Mouse (Mus musculus) hindbrain, postnatal 0 days (tissue): Measurements from ENCODE around the gene Znrf1. TPM values are rescaled to one million over a fixed set of nuclear protein-coding genes. Genes with fewer than 3 reads are reported as not detected.
A peak's percentile ranks its signal among the peaks of the same experiment; 100 is the strongest.

Source experiments
- ATAC-seq: fragments of 200-750 bp; cut with Nextera tagmentation; 2 replicates; pipeline ENCODE4 v1.8.0; 2017; ENCODE audit warnings: mild to moderate bottlenecking, moderate TSS enrichment, moderate library complexity
- DNase-seq: peaks from one replicate; pipeline ENCODE4 v3.0.0-alpha.2; 2015; ENCODE audit warnings: low spot score
- H3K27ac ChIP-seq: fragments of 300-500 bp; sonication (generic); 2 replicates; pipeline ENCODE4 v1.5.1; 2014; ENCODE audit warnings: mild to moderate bottlenecking
- H3K27me3 ChIP-seq: fragments of 300-500 bp; sonication (generic); 2 replicates; pipeline ENCODE4 v1.6.1; 2014; ENCODE audit warnings: low read length, mixed read lengths; ENCODE audit not compliant: insufficient read depth
- H3K36me3 ChIP-seq: fragments of 300-500 bp; sonication (generic); 2 replicates; pipeline ENCODE4 v1.6.1; 2014; ENCODE audit warnings: low read length, mixed read lengths; ENCODE audit not compliant: insufficient read depth
- H3K4me1 ChIP-seq: fragments of 300-500 bp; sonication (generic); 2 replicates; pipeline ENCODE4 v1.6.1; 2014; ENCODE audit warnings: antibody characterized with exemption, low read length, mixed read lengths; ENCODE audit not compliant: insufficient read depth
- H3K4me2 ChIP-seq: fragments of 300-500 bp; sonication (generic); 2 replicates; pipeline ENCODE4 v1.6.1; 2014; ENCODE audit warnings: low read depth, mild to moderate bottlenecking, low read length, moderate library complexity, mixed read lengths
- H3K4me3 ChIP-seq: fragments of 300-500 bp; sonication (generic); 2 replicates; pipeline ENCODE4 v1.5.1; 2014; ENCODE audit warnings: low read length
- H3K9ac ChIP-seq: fragments of 300-500 bp; sonication (generic); replicated peaks from 2 replicates; pipeline ENCODE4 v1.6.1; 2014; ENCODE audit warnings: mild to moderate bottlenecking, low read length, moderate library complexity, mixed read lengths
- H3K9me3 ChIP-seq: fragments of 300-500 bp; sonication (generic); 2 replicates; pipeline ENCODE4 v1.6.1; 2016; ENCODE audit warnings: low read length, mixed read lengths
- CTCF ChIP-seq: IDR thresholded peaks from 2 replicates; pipeline ENCODE4 v1.5.1; 2016; ENCODE audit warnings: antibody characterized with exemption, control low read depth, low read depth
- WGBS: fragments of 180-500 bp; shearing (Covaris S2); extraction: QIAGEN DNeasy Blood & Tissue Kit; methylation state at CpG from one replicate; pipeline ENCODE4 v1.1.7; 2014; 5-methylcytosine and 5-hydroxymethylcytosine counted together
- polyA plus RNA-seq: library from polyadenylated mRNA; unstranded; fragments of >200 nt; fragmentation: Nextera tagmentation; extraction: Ambion mirVana; gene quantifications from 2 replicates; pipeline ENCODE4 v1.2.1, GENCODE M21; 2015
- total RNA-seq: library from RNA; depleted of rRNA; stranded (reverse); fragments of >200 nt; gene quantifications from 2 replicates; pipeline ENCODE4 v1.2.3, GENCODE M21; 2014

The Znrf1 gene
- total and polyA plus RNA-seq, 2 experiments from 2014 or later: 76.1 to 194 TPM

DNA sequence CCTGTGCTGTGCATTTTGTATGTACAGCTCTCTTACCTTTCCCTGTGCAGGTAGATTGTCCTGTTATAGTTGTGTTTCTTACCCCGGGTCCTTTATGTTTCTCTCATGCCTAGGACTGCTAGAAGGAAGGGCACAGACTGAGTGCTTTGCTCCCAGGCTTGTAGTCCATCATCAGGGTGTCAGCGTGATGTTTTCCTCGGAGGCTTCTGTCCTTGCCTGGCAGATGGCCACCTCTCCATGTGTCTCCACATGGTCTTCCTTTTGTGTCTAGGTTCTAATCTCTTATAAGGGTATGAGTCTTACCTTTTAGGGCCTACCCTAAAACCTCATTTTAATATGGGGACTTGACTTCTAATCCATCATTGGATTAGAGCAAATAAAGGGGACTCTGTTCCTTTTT, 31.7 kb downstream of the Znrf1 start:
- Histone ChIP-seq H3K27me3 (no peaks in the 10 kb centered on the region), H3K4me2 (no peak overlapping the region), H3K4me3 (no peak overlapping the region), H3K36me3 (no peaks in the 10 kb centered on the region), H3K4me1 (peaks cover 27% of the 10 kb centered on the region), H3K9ac (no peak overlapping the region), H3K9me3 (no peaks in the 10 kb centered on the region), H3K27ac (peak overlapping the region; percentile 60; the same call in 1 of the 2 replicates)
- 44% methylated on average over 3 of the region's 3 CpGs for WGBS
- no peak for ATAC-seq
- no peak for DNase-seq
- no peak for TF ChIP-seq CTCF

DNA sequence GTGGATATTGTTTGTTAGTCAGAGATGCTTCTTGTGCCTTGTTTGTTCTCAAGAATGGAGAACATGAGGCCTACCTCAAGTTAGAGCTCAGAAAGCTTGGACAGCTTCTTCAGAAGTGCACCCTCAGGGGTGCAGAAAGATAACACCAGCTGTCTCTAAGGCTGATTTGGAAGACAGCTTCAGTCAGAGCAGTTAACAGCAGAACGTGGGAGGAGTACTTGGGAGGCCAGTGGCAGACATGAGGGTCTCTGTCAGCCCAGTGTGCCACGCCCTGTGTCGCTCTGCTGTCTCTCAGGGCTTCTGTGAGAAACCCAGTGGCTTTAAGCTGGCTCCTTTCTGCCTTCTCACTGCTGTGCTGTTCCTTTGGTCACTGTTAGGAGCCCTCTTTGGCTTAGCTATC, 32.1 kb downstream of the Znrf1 start:
- no peak overlapping the region for H3K9ac ChIP-seq
- peak overlapping the region; percentile 60 for H3K27ac ChIP-seq
- H3K4me1 ChIP-seq: peaks cover 27% of the 10 kb centered on the region
- ATAC-seq (no peak), DNase-seq (no peak)
- WGBS: 58% methylated on average over 3 of the region's 3 CpGs
- H3K9me3 ChIP-seq: no peaks in the 10 kb centered on the region
- H3K27me3 ChIP-seq: no peaks in the 10 kb centered on the region
- H3K36me3 ChIP-seq: no peaks in the 10 kb centered on the region
- H3K4me2 ChIP-seq: no peak overlapping the region
- H3K4me3 ChIP-seq: no peak overlapping the region
- no peak for TF ChIP-seq CTCF

DNA sequence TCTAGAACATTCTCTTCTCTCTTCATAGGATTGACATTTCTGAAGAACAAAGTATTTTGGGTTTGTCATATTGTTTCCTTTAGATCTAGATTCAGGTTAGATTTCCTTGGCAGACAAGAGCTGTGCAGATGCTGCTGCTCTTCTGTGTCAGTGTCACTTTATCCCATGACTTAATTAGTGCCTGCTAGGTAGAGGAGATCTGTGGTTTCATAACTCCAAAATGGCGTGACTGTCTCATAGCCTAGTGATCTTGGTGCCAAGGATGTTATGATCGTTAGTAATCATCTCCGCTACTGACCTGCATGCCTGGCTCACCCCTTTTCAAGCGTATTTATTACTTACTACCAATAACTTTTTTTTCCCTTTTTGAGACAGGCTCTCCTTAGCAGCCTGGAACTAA, 34.0 kb downstream of the Znrf1 start:
- DNase-seq: peak; percentile 7
- H3K9me3 ChIP-seq: no peaks in the 10 kb centered on the region
- H3K9ac ChIP-seq: no peak overlapping the region
- no peak for ATAC-seq
- no peaks in the 10 kb centered on the region for H3K36me3 ChIP-seq
- H3K4me1 ChIP-seq: peaks cover 27% of the 10 kb centered on the region
- H3K27me3 ChIP-seq: no peaks in the 10 kb centered on the region
- WGBS: 73% methylated on average over 4 of the region's 4 CpGs
- no peak for TF ChIP-seq CTCF
- H3K4me2 ChIP-seq: no peak overlapping the region
- no peak overlapping the region for H3K4me3 ChIP-seq
- H3K27ac ChIP-seq: no peak overlapping the region

DNA sequence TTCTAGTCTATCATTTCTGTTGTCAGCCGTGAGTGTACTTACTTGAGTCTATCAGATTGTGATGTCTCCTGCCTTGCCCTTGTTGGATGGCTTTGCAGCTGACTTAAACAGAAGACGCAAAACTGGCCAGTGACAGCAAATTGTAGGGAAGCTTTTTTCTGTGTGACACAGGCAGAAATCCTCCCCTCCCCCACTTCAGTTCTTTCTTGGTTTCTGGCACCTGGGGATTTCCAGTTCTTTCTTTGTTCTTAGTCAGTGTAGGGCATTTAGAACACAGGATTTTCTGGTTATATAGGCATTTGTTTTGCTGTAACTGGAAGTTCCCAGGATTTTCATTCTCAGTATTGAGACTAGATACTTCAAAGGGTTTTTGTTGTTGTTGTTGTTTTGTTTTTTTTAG, 34.5 kb downstream of the Znrf1 start:
- no peak overlapping the region for H3K4me2 ChIP-seq
- H3K4me1 ChIP-seq: peaks cover 27% of the 10 kb centered on the region
- H3K27ac ChIP-seq: no peak overlapping the region
- no peaks in the 10 kb centered on the region for H3K9me3 ChIP-seq
- 62% methylated on average over 2 of the region's 2 CpGs for WGBS
- no peak overlapping the region for H3K4me3 ChIP-seq
- ATAC-seq (no peak), DNase-seq (no peak)
- H3K9ac ChIP-seq: no peak overlapping the region
- H3K27me3 ChIP-seq: no peaks in the 10 kb centered on the region
- TF ChIP-seq CTCF: no peak
- no peaks in the 10 kb centered on the region for H3K36me3 ChIP-seq

DNA sequence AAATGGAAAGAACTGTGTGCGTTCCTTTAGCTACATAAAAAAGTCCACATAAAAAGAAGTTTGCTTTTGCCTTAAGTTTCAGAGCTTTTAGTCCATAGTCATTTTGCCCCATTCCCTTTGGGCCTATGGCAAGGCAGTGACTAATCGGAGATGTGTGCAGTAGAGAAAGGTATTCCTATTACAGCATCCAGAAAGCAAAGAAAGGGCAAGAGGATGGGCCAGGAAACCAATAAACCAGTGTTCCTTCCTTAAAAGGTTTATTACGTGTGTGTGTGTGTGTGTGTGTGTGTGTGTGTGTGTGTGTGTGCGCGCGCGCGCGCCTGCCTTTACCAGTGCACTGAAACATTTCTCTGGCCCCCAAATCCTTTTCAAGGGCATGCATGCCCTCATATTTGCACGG, 35.8 kb downstream of the Znrf1 start:
- H3K4me1 ChIP-seq: peaks cover 19% of the 10 kb centered on the region
- no peak overlapping the region for H3K9ac ChIP-seq
- no peak overlapping the region for H3K27ac ChIP-seq
- no peak for ATAC-seq
- H3K36me3 ChIP-seq: no peaks in the 10 kb centered on the region
- H3K27me3 ChIP-seq: no peaks in the 10 kb centered on the region
- H3K4me3 ChIP-seq: no peak overlapping the region
- WGBS: 88% methylated on average over 10 of the region's 10 CpGs
- no peak for TF ChIP-seq CTCF
- H3K4me2 ChIP-seq: no peak overlapping the region
- DNase-seq: no peak
- H3K9me3 ChIP-seq: no peaks in the 10 kb centered on the region

DNA sequence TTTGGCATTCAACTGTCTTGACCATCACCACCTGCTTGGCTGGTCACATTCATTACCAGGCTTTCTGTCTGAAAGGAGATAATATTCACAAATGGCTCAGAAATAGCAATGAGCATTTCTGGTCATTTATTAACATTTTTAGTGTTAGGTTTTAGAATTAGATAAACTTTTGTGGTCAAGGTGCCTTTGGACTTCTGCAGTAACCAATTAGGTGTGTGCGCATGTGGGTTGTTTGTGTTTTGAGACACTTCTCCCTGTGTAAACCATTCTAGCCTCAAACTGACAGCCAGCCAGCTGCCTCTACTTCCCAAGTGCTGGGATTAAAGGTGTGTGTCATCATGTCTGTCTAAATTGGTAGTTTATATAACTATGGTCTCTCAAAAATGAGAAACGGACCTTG, 36.5 kb downstream of the Znrf1 start:
- 89% methylated on average over 2 of the region's 2 CpGs for WGBS

DNA sequence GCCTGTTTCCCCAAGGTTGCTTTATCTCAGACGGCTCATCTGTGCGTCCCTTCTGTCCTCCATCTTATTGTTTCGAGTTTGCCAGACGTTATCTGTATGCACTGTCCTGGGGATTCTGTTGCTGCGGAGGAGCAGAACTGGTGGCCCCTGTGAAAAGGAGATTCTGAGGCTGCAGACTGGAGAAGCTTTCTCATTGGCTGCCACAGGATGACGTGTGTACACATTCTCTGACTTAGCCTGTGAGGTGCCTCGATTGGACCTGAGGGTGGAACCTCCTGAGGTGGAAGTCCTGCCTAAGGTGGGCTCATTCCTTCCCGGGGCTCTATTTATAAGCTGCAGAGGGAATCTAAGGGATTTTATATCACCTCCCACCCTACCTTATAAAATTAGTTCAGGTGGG, 37.7 kb downstream of the Znrf1 start:
- Histone ChIP-seq H3K9ac (no peak overlapping the region), H3K4me2 (0 out of 2 replicates have a peak overlapping the region, but pooled peaks have one; percentile 23), H3K36me3 (no peaks in the 10 kb centered on the region), H3K27ac (0 out of 2 replicates have a peak overlapping the region, but pooled peaks have one; percentile 32), H3K4me1 (0 out of 2 replicates have a peak, but pooled peaks cover 6% of the 10 kb centered on the region), H3K9me3 (no peaks in the 10 kb centered on the region), H3K4me3 (no peak overlapping the region), H3K27me3 (no peaks in the 10 kb centered on the region)
- DNase-seq: peak; percentile 40
- 22% methylated on average over 8 of the region's 8 CpGs for WGBS
- TF ChIP-seq CTCF: no peak
- peak; percentile 51 for ATAC-seq

More for the DNA sequence above, 36.5 kb downstream of the Znrf1 start:
- no peaks in the 10 kb centered on the region for H3K27me3 ChIP-seq
- no peak overlapping the region for H3K9ac ChIP-seq
- no peak overlapping the region for H3K4me3 ChIP-seq
- H3K4me2 ChIP-seq: no peak overlapping the region
- peaks cover 17% of the 10 kb centered on the region for H3K4me1 ChIP-seq
- ATAC-seq: no peak
- no peaks in the 10 kb centered on the region for H3K9me3 ChIP-seq
- DNase-seq: no peak
- TF ChIP-seq CTCF: no peak
- H3K36me3 ChIP-seq: no peaks in the 10 kb centered on the region
- no peak overlapping the region for H3K27ac ChIP-seq
